Mouse (Mus musculus): ENCODE results near the gene Ubl4b. TPM values are rescaled to one million over a fixed set of nuclear protein-coding genes. Genes with fewer than 3 reads are reported as not detected.

Ubl4b gene
- polyA plus RNA-seq, 1 experiment from 2014 or later = not detected

GRCm38 (mm10) chr3:107520931-107521330, 33.9 kb downstream of the Ubl4b start:
- 87% methylated on average over 5 of the region's 5 CpGs for WGBS (ENCODE audit: missing documents)
- Histone ChIP-seq H3K36me3 (ENCODE audit: inconsistent target) (no peaks in the 10 kb centered on the region), H3K4me3 (ENCODE audit: inconsistent target) (no peak overlapping the region), H3K79me2 (ENCODE audit: inconsistent target) (no peaks in the 10 kb centered on the region), H3K27ac (no peak overlapping the region)

GRCm38 (mm10) chr3:107517631-107518108, 37.2 kb downstream of the Ubl4b start, which contains the start of gene Slc6a17:
Gene Slc6a17, minus strand, starts transcription at chr3:107518018.
- Histone ChIP-seq H3K27ac (no peak within 1 kb of the TSS), H3K4me3 (ENCODE audit: inconsistent target) (no peak within 1 kb of the TSS), H3K36me3 (ENCODE audit: inconsistent target) (no peaks in the 10 kb centered on the region), H3K79me2 (ENCODE audit: inconsistent target) (no peaks in the 10 kb centered on the region)
- 2% methylated on average over 60 of the region's 68 CpGs for WGBS (ENCODE audit: missing documents)

- H3K79me2 ChIP-seq (ENCODE audit: inconsistent target) = no peaks in the 10 kb centered on the region
- no peak overlapping the region for H3K27ac ChIP-seq
- H3K36me3 ChIP-seq (ENCODE audit: inconsistent target) = no peaks in the 10 kb centered on the region
- H3K4me3 ChIP-seq (ENCODE audit: inconsistent target) = no peak overlapping the region
- WGBS (ENCODE audit: missing documents) = 14% methylated on average over 51 of the region's 55 CpGs
Observed at GRCm38 (mm10) chr3:107516776-107517630, 37.9 kb downstream of the Ubl4b start.

GRCm38 (mm10) chr3:107515989-107516388, 38.9 kb downstream of the Ubl4b start:
- no peaks in the 10 kb centered on the region for H3K79me2 ChIP-seq (ENCODE audit: inconsistent target)
- H3K4me3 ChIP-seq (ENCODE audit: inconsistent target) = no peak overlapping the region
- H3K36me3 ChIP-seq (ENCODE audit: inconsistent target) = no peaks in the 10 kb centered on the region
- WGBS (ENCODE audit: missing documents) = 70% methylated on average over 3 of the region's 4 CpGs
- no peak overlapping the region for H3K27ac ChIP-seq

GRCm38 (mm10) chr3:107511416-107511815, 43.5 kb downstream of the Ubl4b start:
- Histone ChIP-seq H3K36me3 (ENCODE audit: inconsistent target) (no peaks in the 10 kb centered on the region), H3K27ac (no peak overlapping the region), H3K79me2 (ENCODE audit: inconsistent target) (no peaks in the 10 kb centered on the region), H3K4me3 (ENCODE audit: inconsistent target) (no peak overlapping the region)
- 97% methylated on average over 3 of the region's 3 CpGs for WGBS (ENCODE audit: missing documents)

- Histone ChIP-seq H3K4me3 (ENCODE audit: inconsistent target) (no peak overlapping the region), H3K79me2 (ENCODE audit: inconsistent target) (no peaks in the 10 kb centered on the region), H3K36me3 (ENCODE audit: inconsistent target) (no peaks in the 10 kb centered on the region), H3K27ac (no peak overlapping the region)
- WGBS (ENCODE audit: missing documents) = 62% methylated on average over 8 of the region's 8 CpGs
Observed at GRCm38 (mm10) chr3:107508696-107509095, 46.2 kb downstream of the Ubl4b start.

- 91% methylated on average over 9 of the region's 9 CpGs for WGBS (ENCODE audit: missing documents)
- Histone ChIP-seq H3K4me3 (ENCODE audit: inconsistent target) (no peak overlapping the region), H3K79me2 (ENCODE audit: inconsistent target) (no peaks in the 10 kb centered on the region), H3K36me3 (ENCODE audit: inconsistent target) (no peaks in the 10 kb centered on the region), H3K27ac (no peak overlapping the region)
Observed at GRCm38 (mm10) chr3:107507966-107508365, 46.9 kb downstream of the Ubl4b start.

GRCm38 (mm10) chr3:107506531-107506930, 48.3 kb downstream of the Ubl4b start:
- Histone ChIP-seq H3K27ac (no peak overlapping the region), H3K79me2 (ENCODE audit: inconsistent target) (no peaks in the 10 kb centered on the region), H3K36me3 (ENCODE audit: inconsistent target) (no peaks in the 10 kb centered on the region), H3K4me3 (ENCODE audit: inconsistent target) (no peak overlapping the region)
- WGBS (ENCODE audit: missing documents) = 75% methylated on average over 4 of the region's 4 CpGs

GRCm38 (mm10) chr3:107505464-107506367, 49.2 kb downstream of the Ubl4b start:
- Histone ChIP-seq H3K4me3 (ENCODE audit: inconsistent target) (no peak overlapping the region), H3K27ac (no peak overlapping the region), H3K36me3 (ENCODE audit: inconsistent target) (no peaks in the 10 kb centered on the region), H3K79me2 (ENCODE audit: inconsistent target) (no peaks in the 10 kb centered on the region)
- WGBS (ENCODE audit: missing documents) = 94% methylated on average over 4 of the region's 4 CpGs

GRCm38 (mm10) chr3:107504542-107504941, 50.3 kb downstream of the Ubl4b start:
- WGBS (ENCODE audit: missing documents) = 56% methylated on average over 1 of the region's 1 CpGs
- Histone ChIP-seq H3K36me3 (ENCODE audit: inconsistent target) (no peaks in the 10 kb centered on the region), H3K27ac (no peak overlapping the region), H3K4me3 (ENCODE audit: inconsistent target) (no peak overlapping the region), H3K79me2 (ENCODE audit: inconsistent target) (no peaks in the 10 kb centered on the region)

- Histone ChIP-seq H3K79me2 (ENCODE audit: inconsistent target) (no peaks in the 10 kb centered on the region), H3K27ac (no peak overlapping the region), H3K36me3 (ENCODE audit: inconsistent target) (no peaks in the 10 kb centered on the region), H3K4me3 (ENCODE audit: inconsistent target) (no peak overlapping the region)
- 93% methylated on average over 2 of the region's 2 CpGs for whole genome bisulfite sequencing (ENCODE audit: missing documents)
Observed at GRCm38 (mm10) chr3:107503716-107504115, 51.2 kb downstream of the Ubl4b start.

Other genes with a start within 250 kb of the Ubl4b start
- 5.4 to 9.7 TPM (median 8.7 TPM) in 3 replicates for gene Rbm15, start 221.4 kb downstream of the Ubl4b start, polyA plus RNA-seq (2018)
- gene Kcnc4, start 95.5 kb downstream of the Ubl4b start, polyA plus RNA-seq (2018) = not detected in 3 replicates
- 0.04 to 0.05 TPM in 2 of 3 replicates, not detected in the other for gene Slc6a17, start 37.1 kb downstream of the Ubl4b start, polyA plus RNA-seq (2018)
- gene Alx3, start 40.0 kb upstream of the Ubl4b start, polyA plus RNA-seq (2018) = not detected in 3 replicates
- not detected in 3 replicates for gene Gm10961, start 76.2 kb upstream of the Ubl4b start, polyA plus RNA-seq (2018)
- 17.9 to 32.8 TPM (median 20.6 TPM) in 3 replicates for gene Strip1, start 76.6 kb upstream of the Ubl4b start, polyA plus RNA-seq (2018)
- 55.7 to 68.7 TPM (median 62.3 TPM) in 3 replicates for gene Ahcyl1, start 141.5 kb upstream of the Ubl4b start, polyA plus RNA-seq (2018)
- gene Csf1, start 205.4 kb upstream of the Ubl4b start, polyA plus RNA-seq (2018) = 11.6 to 36.6 TPM (median 21.9 TPM) in 3 replicates